Comparison of ENCODE assay signal across 9 mouse cellular contexts in genomic region chr4:151994228-151995171, GRCm38 (mm10). TPM values are rescaled to one million over a fixed set of nuclear protein-coding genes. Genes with fewer than 3 reads are reported as not detected.
DNase-seq lines count a peak whose midpoint lies in the region; ATAC-seq and TF ChIP-seq lines count a peak whose summit lies in the region.
"Had no signal": no experiment of that assay in that cellular context is flagged by ENCODE, and none has a peak within 500 bp of the region (broad histone marks: within the 10 kb centered on the region; RNA-seq: fewer than 3 reads in every experiment).

No protein-coding gene starts in this region.

- H3K4me3 ChIP-seq in cortical plate, adult 2 months (ENCODE audit: insufficient read depth, low read length) = peak overlapping the region; percentile 87
- peak overlapping the region; percentile 100 for H3K4me3 ChIP-seq in hindbrain, embryonic 11.5 days (ENCODE audit: low read depth, low read length)
- H3K4me3 ChIP-seq in liver, embryonic 14.5 days (ENCODE audit: insufficient read depth in 1 of 2, low read depth in 2 of 2, low read length in 2 of 2) = peak overlapping the region; percentile 76 to 81

- no peak for ATAC-seq in hindbrain, embryonic 11.5 days (ENCODE audit: low FRiP score)
- ATAC-seq in liver, embryonic 14.5 days (ENCODE audit: insufficient read depth) = no peak
- ATAC-seq: Patski had no signal

- DNase-seq in embryo, embryonic 10.5 days (ENCODE audit: low spot score) = peak; percentile 44
- no peak for DNase-seq in embryo, embryonic 10 days (ENCODE audit: low spot score)
- DNase-seq in CD4-positive helper T cell, adult 2 months (ENCODE audit: low read depth, low spot score) = peak; percentile 46
- peak; percentile 61 for DNase-seq in hindbrain, embryonic 11.5 days (ENCODE audit: low spot score)
- DNase-seq in liver, embryonic 14.5 days (ENCODE audit: low read depth in 3 of 3, low spot score in 3 of 3) = peak in 2 of 3 experiments; percentile 45 to 55
- DNase-seq in ovary, postnatal 10 days (ENCODE audit: low spot score) = peak; percentile 31
- DNase-seq in right cerebral cortex, postnatal 14 days = no peak

- H3K9ac ChIP-seq in hindbrain, embryonic 11.5 days (ENCODE audit: low read depth, low read length) = peak overlapping the region; percentile 93
- peak overlapping the region; percentile 92 for H3K9ac ChIP-seq in liver, embryonic 14.5 days (replicated peaks)

- TF ChIP-seq CTCF in cortical plate, adult 2 months (IDR thresholded peaks at IDR 0.05; ENCODE audit: extremely low read depth, insufficient read depth, low read length) = no peak
- TF ChIP-seq CTCF in liver, embryonic 14.5 days (IDR thresholded peaks at IDR 0.05; ENCODE audit: low read depth) = no peak

- under 1% methylated on average over 54 of the region's 61 CpGs for WGBS in hindbrain, embryonic 11.5 days
- 3% methylated on average over 61 of the region's 61 CpGs for WGBS in liver, embryonic 14.5 days (ENCODE audit: insufficient replicate concordance)

- H3K4me2 ChIP-seq in hindbrain, embryonic 11.5 days (replicated peaks; ENCODE audit: low read depth, low read length) = peak overlapping the region; percentile 88
- H3K4me2 ChIP-seq in liver, embryonic 14.5 days (ENCODE audit: low read depth) = peak overlapping the region; percentile 99

- no peaks in the 10 kb centered on the region; the same call in 1 of the 2 replicates for H3K4me1 ChIP-seq in cortical plate, adult 2 months (ENCODE audit: control insufficient read depth, insufficient read depth, low read length)
- 0 out of 2 replicates have a peak, but pooled peaks cover 3% of the 10 kb centered on the region for H3K4me1 ChIP-seq in hindbrain, embryonic 11.5 days (replicated peaks; ENCODE audit: control insufficient read depth, insufficient read depth, low read length)
- H3K4me1 ChIP-seq in liver, embryonic 14.5 days (replicated peaks; ENCODE audit: control insufficient read depth in 2 of 2, insufficient read depth in 2 of 2, low read length in 1 of 2) = peaks cover 14 to 19% of the 10 kb centered on the region in 2 experiments

- no peak overlapping the region for H3K27ac ChIP-seq in cortical plate, adult 2 months (ENCODE audit: insufficient read depth, low read length)
- peak overlapping the region; percentile 78 for H3K27ac ChIP-seq in hindbrain, embryonic 11.5 days (ENCODE audit: low read depth, low read length)
- no peak overlapping the region for H3K27ac ChIP-seq in liver, embryonic 14.5 days

- H3K9me3 ChIP-seq in hindbrain, embryonic 11.5 days (ENCODE audit: control insufficient read depth, low read length) = no peaks in the 10 kb centered on the region
- H3K9me3 ChIP-seq in liver, embryonic 14.5 days (ENCODE audit: control insufficient read depth, low read length) = no peaks in the 10 kb centered on the region

- H3K36me3 ChIP-seq in hindbrain, embryonic 11.5 days (ENCODE audit: control insufficient read depth, insufficient read depth, low read length) = peaks cover 9% of the 10 kb centered on the region; the same call in 1 of the 2 replicates
- peaks cover 11% of the 10 kb centered on the region; the same call in 1 of the 2 replicates for H3K36me3 ChIP-seq in liver, embryonic 14.5 days (replicated peaks; ENCODE audit: control insufficient read depth, insufficient read depth, low read depth)

- TF ChIP-seq EP300 in liver, embryonic 14.5 days (IDR thresholded peaks at IDR 0.05; ENCODE audit: low read depth) = peak; percentile 64

- H3K27me3 ChIP-seq in hindbrain, embryonic 11.5 days (ENCODE audit: control insufficient read depth, insufficient read depth, low read length) = no peaks in the 10 kb centered on the region
- peaks cover 14% of the 10 kb centered on the region for H3K27me3 ChIP-seq in liver, embryonic 14.5 days (ENCODE audit: control insufficient read depth, insufficient read depth, low read length)
- H3K27me3 ChIP-seq: Patski had no signal

- no peak for TF ChIP-seq POLR2A in cortical plate, adult 2 months (IDR thresholded peaks at IDR 0.05; ENCODE audit: extremely low read depth, insufficient read depth, low read length)

RNA-seq across cellular contexts. Expression of gene Phf13, which starts 1.6 kb away (rescaled TPM):
- 9.3 and 9.6 TPM in 2 replicates for polyA plus RNA-seq in cortical plate, adult 2 months (2012; rRNA removed)
- 15.2 and 19.4 TPM in 2 replicates for polyA plus RNA-seq in hindbrain, embryonic 11.5 days (2014; fragmentation: Nextera tagmentation; extraction: Ambion mirVana)
- 2.8 and 2.9 TPM in 2 replicates for polyA plus RNA-seq in liver, embryonic 14.5 days (2012; rRNA removed)
- 3.7 and 5.2 TPM in 2 replicates for polyA plus RNA-seq in liver, embryonic 14.5 days (2014; fragmentation: Nextera tagmentation; extraction: Ambion mirVana)

RNA-seq across cellular contexts. Expression of gene Thap3, which starts 5.7 kb away (rescaled TPM):
- polyA plus RNA-seq in cortical plate, adult 2 months (2012; rRNA removed) = 29.7 and 31.5 TPM in 2 replicates
- polyA plus RNA-seq in hindbrain, embryonic 11.5 days (2014; fragmentation: Nextera tagmentation; extraction: Ambion mirVana) = 20.0 and 20.4 TPM in 2 replicates
- 4.8 and 5.0 TPM in 2 replicates for polyA plus RNA-seq in liver, embryonic 14.5 days (2012; rRNA removed)
- 4.5 and 5.2 TPM in 2 replicates for polyA plus RNA-seq in liver, embryonic 14.5 days (2014; fragmentation: Nextera tagmentation; extraction: Ambion mirVana)

RNA-seq across cellular contexts. Expression of gene Klhl21, which starts 14.1 kb away (rescaled TPM):
- polyA plus RNA-seq in cortical plate, adult 2 months (2012; rRNA removed) = 11.8 and 12.6 TPM in 2 replicates
- polyA plus RNA-seq in hindbrain, embryonic 11.5 days (2014; fragmentation: Nextera tagmentation; extraction: Ambion mirVana) = 2.7 and 3.0 TPM in 2 replicates
- polyA plus RNA-seq in liver, embryonic 14.5 days (2012; rRNA removed) = 4.4 and 5.3 TPM in 2 replicates
- 2.3 and 2.8 TPM in 2 replicates for polyA plus RNA-seq in liver, embryonic 14.5 days (2014; fragmentation: Nextera tagmentation; extraction: Ambion mirVana)

RNA-seq across cellular contexts. Expression of gene Zbtb48, which starts 33.0 kb away (rescaled TPM):
- 13.7 and 19.1 TPM in 2 replicates for polyA plus RNA-seq in cortical plate, adult 2 months (2012; rRNA removed)
- polyA plus RNA-seq in hindbrain, embryonic 11.5 days (2014; fragmentation: Nextera tagmentation; extraction: Ambion mirVana) = 18.0 and 19.6 TPM in 2 replicates
- polyA plus RNA-seq in liver, embryonic 14.5 days (2012; rRNA removed) = 8.2 and 10.7 TPM in 2 replicates
- polyA plus RNA-seq in liver, embryonic 14.5 days (2014; fragmentation: Nextera tagmentation; extraction: Ambion mirVana) = 6.4 and 8.8 TPM in 2 replicates

RNA-seq across cellular contexts. Expression of gene Tas1r1, which starts 43.9 kb away (rescaled TPM):
- polyA plus RNA-seq in cortical plate, adult 2 months (2012; rRNA removed) = 0.23 and 0.53 TPM in 2 replicates
- 0.62 and 0.84 TPM in 2 replicates for polyA plus RNA-seq in hindbrain, embryonic 11.5 days (2014; fragmentation: Nextera tagmentation; extraction: Ambion mirVana)
- polyA plus RNA-seq in liver, embryonic 14.5 days (2012; rRNA removed) = 0.03 and 0.06 TPM in 2 replicates
- polyA plus RNA-seq in liver, embryonic 14.5 days (2014; fragmentation: Nextera tagmentation; extraction: Ambion mirVana) = not detected in 2 replicates

Comparison
In these comparisons a context has a peak if more than half of its experiments do, and no peak if none do; other contexts are left out.
1. DNase-seq: peak in embryo, embryonic 10.5 days (single experiment), CD4-positive helper T cell, adult 2 months (single experiment), hindbrain, embryonic 11.5 days (single experiment), liver, embryonic 14.5 days (2 of 3) and ovary, postnatal 10 days (single experiment); none in embryo, embryonic 10 days (single experiment) and right cerebral cortex, postnatal 14 days (single experiment).
2. Peak in every context shown above with its lines, with median percentiles within 50 percentile points of each other: H3K4me3 ChIP-seq.